Mouse (Mus musculus) splenic B cell, adult 2 months (primary cell): ENCODE results near the gene Gbp6.
"Not testable (repeated sequence)": the region's sequence is repeated elsewhere in the genome, so short reads cannot be mapped to it uniquely, and the experiment has no call there.

Experiments
- DNase-seq: peaks from one replicate; pipeline ENCODE4 v3.0.0-alpha.2; 2011; ENCODE audit warnings: low read depth, low spot score
- H3K27me3 ChIP-seq: 2 replicates; pipeline ENCODE4 v1.6.1; 2012; ENCODE audit warnings: mild to moderate bottlenecking, low read length, moderate library complexity, mixed read lengths; ENCODE audit not compliant: control insufficient read depth, poor library complexity, insufficient read depth, severe bottlenecking
- H3K36me3 ChIP-seq: 2 replicates; pipeline ENCODE4 v1.6.1; 2012; ENCODE audit warnings: mild to moderate bottlenecking, low read length, moderate library complexity, mixed read lengths; ENCODE audit not compliant: control insufficient read depth, poor library complexity, insufficient read depth, severe bottlenecking

Gene Gbp6

GRCm38 (mm10) chr5:105244741-105245140, 48.8 kb downstream of the Gbp6 start:
- not testable (repeated sequence) for H3K27me3 ChIP-seq
- peak; percentile 15 for DNase-seq

DNA sequence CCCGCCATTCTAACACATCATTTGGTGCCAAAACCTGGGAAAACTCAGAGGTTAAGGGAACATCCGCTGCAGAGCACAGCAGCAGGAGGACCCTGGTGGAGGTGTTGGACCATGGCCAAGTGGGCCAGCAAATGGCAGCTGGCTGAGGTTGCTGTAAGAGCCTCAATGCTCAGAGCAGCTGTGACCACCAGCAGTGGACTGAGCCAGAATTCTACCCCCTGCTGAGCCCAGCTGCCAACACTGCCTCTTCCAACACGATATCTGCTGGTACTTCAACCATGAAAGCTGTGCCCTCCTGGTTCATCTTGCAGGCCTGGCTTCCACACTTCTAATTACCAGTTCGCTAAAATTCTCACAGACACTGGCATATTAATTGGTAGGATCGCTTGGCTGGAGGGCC, 52.5 kb downstream of the Gbp6 start:
- not testable (repeated sequence) for DNase-seq, H3K27me3 ChIP-seq, H3K36me3 ChIP-seq

More at GRCm38 (mm10) chr5:105244741-105245140, 48.8 kb downstream of the Gbp6 start:
- H3K36me3 ChIP-seq = not testable (repeated sequence)

GRCm38 (mm10) chr5:105239483-105240047, 53.9 kb downstream of the Gbp6 start, which contains the start of gene Gbp10:
TSS of gene Gbp10 (minus strand) at chr5:105239533.
- not testable (repeated sequence) for H3K36me3 ChIP-seq, H3K27me3 ChIP-seq
- DNase-seq = peak; percentile 31

- not testable (repeated sequence) for DNase-seq, H3K27me3 ChIP-seq, H3K36me3 ChIP-seq
These were observed 55.1 kb downstream of the Gbp6 start for GRCm38 (mm10) chr5:105238402-105238801.

DNA sequence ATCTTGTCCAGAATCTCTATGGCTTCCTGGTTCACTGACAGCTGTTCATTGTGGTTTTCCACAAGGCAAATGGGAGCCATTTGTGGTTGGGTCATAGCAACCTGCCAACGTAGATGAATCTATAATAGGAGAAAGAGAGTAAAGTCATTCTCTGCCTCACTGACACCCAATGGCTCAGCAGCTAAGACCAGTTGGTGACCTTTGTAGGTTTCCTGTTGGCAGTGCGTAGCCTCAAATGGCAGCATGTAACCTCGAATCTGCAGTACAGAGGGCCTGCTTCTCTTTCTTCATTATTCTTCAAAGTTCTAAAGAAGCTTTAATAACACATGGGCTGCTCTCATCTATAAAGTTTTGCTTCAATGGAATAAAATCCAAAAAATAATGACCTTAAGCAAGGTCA, 57.5 kb downstream of the Gbp6 start:
- H3K36me3 ChIP-seq, H3K27me3 ChIP-seq, DNase-seq: not testable (repeated sequence)
